Mouse (Mus musculus) adrenal gland (tissue): ENCODE results near the gene Zcchc14.
"Not testable (repeated sequence)": the region's sequence is repeated elsewhere in the genome, so short reads cannot be mapped to it uniquely, and the experiment has no call there.

ENCODE experiments used
- intact Hi-C: fragments of 180-260 bp; cut with DNase I; formaldehyde crosslinking; loops from one replicate; pipeline ENCODE4 v1.15.1; 2025

The Zcchc14 gene

DNA sequence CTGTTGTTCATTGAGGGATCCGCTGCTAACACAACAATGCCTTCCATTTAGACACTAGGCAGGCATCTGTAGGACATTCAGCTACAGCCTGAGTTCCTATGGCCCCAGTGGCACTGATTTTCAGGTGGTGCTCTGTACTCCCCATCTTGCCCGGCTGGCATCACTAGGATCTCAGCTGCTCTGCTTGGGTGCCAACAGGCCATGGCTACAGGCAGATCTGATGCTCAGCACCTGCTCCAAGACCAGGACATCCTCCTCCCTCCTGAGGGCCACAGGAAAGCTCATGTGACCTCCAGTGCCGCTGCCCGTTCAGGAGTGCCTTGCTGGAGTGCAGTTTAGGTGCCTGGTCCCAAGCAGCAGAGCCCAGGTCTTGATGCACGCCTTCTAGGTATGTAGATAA, 20.3 kb downstream of the Zcchc14 start:
- intact Hi-C loops = no loop called here

DNA sequence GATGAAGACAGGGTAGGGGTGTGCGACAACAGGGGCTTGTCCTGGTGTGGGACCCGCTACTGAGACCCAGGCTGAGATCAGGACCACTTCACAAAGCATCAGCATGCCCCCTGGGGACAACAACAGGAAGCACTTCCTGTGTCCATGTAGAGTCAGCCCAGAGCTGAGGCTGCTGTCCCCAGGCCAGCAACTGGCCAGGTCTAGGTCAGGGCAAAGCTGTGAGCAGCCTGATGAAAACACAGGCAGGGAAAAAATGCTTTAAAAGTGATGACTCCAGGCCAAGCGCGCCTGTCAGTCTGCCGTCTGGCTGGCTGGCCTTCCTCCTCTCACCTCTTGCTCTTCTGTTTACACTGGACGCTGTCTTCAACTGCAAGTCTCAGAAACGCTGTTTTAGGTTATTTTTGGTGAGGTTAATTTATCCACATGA, 21.0 kb downstream of the Zcchc14 start:
- intact Hi-C loops = no loop called here

- intact Hi-C loops = no loop called here
Measured at GRCm38 (mm10) chr8:121628681-121629080, 24.0 kb downstream of the Zcchc14 start.

DNA sequence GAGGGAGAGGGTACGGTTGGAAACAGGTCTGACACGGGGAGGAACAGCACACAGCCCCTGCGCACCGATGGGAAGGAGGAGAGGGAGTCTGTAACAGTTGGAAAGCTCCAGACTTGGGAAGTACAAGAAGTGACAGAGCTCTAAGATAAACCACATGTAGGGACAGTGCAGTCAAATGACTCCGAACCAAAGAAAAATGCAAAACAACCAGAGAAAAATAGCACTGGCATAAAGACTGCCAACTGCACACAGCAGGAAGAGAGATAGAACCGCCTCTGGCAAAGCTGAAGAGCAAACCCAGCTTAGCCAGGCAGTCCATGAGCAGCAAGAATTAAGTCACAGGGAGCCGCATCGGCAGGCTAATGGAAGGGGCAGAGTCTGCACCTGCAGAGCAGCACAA, 29.7 kb downstream of the Zcchc14 start:
- intact Hi-C loops = no loop called here

GRCm38 (mm10) chr8:121621879-121622278, 30.8 kb downstream of the Zcchc14 start:
- intact Hi-C loops = no loop called here

- intact Hi-C loops = no loop called here
Measured at GRCm38 (mm10) chr8:121620801-121621516, 31.7 kb downstream of the Zcchc14 start.

- intact Hi-C loops = no loop called here
Measured at GRCm38 (mm10) chr8:121619401-121619995, 33.2 kb downstream of the Zcchc14 start.

DNA sequence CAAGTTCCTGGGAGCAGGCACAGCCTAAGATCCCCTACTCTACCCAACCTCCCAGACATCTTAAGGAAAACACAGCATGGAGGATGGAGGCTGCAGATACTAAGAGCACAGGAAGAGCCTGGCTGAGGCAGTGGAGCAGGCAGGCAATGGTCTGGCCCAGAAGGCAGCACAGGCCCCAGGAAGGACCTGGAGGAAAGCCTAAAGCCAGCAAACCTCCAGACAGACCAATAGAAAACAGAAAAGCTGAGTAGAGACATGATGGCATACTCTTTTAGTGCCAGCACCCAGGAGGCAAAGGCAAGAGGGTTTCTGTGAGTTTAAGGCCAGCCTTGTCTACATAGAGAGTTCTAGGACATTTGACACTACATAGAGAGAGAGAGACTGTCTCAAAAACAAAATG, 39.3 kb downstream of the Zcchc14 start:
- intact Hi-C loops = no loop called here

DNA sequence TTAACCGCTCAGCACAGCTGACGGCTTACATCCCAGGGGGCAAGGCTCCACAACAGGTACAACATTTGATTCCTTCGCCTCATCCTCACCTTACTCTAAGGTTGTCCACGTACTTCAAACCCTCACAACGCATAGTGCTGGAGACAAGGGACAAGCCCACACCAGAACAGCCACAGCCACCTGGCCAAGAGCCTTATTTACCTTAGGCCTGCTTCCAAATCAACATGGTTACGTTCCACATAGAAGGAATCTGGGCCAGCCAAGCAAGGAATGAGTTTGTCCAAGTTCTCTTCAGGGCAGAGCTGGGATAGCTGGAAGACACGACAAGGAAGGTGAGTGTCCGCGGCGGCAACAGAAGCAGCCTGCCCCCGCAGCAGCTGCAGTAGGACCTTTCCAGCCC, 42.8 kb downstream of the Zcchc14 start:
- intact Hi-C loops = loop anchor here (5.0 kb wide), 1 partner anchor 42 kb away; the partner anchor contains the start of gene Zcchc14

DNA sequence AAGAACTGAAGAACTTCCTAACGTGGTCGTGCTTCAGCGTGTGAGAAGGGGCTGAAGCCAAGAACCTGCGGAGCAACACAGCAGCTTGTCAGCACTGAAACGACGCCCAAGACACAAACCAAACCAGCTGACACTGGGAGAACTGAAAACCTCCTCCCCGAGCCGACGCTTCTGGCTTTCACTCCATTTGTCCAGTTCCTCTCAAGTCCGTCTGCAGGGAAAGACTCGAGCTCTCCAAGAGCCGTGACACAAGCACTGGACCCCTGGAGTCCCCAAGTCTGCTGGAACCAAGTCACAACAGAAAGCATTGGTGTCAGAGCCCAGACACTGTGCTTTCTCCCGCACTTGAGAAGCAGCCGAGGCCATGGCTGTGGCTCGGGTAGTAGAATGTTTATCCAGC, 43.5 kb downstream of the Zcchc14 start:
- intact Hi-C loops = loop anchor here (5.0 kb wide), 1 partner anchor 43 kb away; the partner anchor contains the start of gene Zcchc14

GRCm38 (mm10) chr8:121607661-121608060, 45.0 kb downstream of the Zcchc14 start:
- intact Hi-C loops = loop anchor here (2.0 to 5.0 kb wide), 2 partner anchors 45 to 71 kb away; partner anchors contain the start of gene Zcchc14

DNA sequence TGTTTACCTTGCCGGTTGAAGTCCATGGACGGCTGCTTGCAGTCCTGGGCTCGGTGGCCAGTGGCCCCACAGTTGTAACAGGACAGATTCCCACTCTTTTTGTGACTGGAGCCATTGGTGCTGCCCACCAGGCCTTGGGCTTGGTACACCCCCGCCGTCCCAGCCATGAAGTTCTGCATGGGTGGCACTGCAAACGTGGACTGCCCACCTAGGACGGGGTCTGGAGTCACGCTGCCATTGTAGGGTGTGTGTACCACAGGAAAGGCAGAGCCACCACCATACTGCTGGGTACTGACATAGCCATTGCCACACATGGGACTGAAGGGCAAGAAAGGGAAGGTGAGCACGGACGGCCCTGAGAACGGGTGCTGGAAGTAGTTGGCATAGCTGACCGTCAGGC, 48.9 kb downstream of the Zcchc14 start:
- intact Hi-C loops = loop anchor here (2.0 kb wide), 1 partner anchor 81 kb away; no protein-coding TSS in a partner anchor

DNA sequence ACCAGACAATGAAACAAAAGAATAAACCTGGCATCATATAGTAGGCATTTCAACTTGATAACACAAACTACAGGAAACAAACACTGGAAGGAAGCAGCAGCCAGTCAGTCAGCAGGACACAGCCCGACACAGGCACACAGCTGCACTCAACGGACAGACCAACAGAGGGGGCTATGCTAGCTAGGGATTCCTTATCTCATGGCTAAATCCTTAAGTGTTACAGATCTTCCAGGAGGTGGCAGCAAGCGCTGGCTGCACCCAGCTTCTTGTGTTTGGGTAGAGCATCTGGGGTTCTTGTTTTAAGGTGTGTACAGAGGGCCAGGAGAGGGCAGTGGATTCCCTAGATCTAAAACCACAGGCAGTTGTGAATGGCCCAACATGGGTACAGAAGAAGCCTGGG, 49.8 kb downstream of the Zcchc14 start:
- intact Hi-C loops = loop anchor here (2.0 kb wide), 1 partner anchor 82 kb away; no protein-coding TSS in a partner anchor

- intact Hi-C loops = loop anchor here (2.0 kb wide), 1 partner anchor 82 kb away; no protein-coding TSS in a partner anchor
Measured at GRCm38 (mm10) chr8:121602411-121602810, 50.3 kb downstream of the Zcchc14 start.

DNA sequence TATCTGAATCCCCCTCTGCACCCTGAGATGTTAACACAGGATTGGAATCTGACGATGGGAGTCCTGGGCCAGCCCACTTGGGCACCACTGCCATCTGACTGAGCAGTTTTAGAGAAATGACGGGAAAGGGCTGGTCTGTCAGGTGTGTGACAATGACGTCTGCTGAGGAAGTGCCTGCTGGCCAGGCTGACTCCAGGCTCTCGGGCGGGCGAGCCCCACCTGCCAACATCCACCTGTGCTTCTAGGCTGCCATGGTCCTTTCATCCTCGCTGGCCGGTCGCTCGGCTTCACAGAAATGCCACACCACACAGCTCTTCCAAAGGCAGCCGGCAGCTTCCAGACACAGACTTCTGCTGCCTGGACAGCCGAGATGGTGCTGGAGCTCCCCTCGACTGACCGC, 52.9 kb downstream of the Zcchc14 start:
- intact Hi-C loops = no loop called here

DNA sequence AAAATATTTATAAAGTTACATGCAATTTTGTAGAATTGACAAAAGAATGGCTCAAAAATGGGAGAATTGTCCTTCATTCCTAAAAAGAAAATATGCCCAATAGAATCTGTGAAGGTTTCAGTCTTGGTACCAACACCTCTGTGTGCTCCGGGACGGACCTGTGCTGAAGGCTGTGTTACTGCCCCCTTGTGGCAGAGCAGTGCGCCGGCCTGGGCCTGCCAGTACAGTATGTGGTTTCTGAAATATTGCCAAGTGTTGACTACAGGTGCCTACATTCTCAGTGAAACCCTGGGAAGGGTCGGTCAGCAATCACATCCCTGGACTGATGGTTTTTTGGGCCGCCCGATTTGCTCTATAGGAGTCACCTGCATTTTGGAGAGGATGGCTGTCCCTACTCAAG, 53.8 kb downstream of the Zcchc14 start:
- intact Hi-C loops = no loop called here

- intact Hi-C loops = no loop called here
Measured at GRCm38 (mm10) chr8:121598190-121598589, 54.5 kb downstream of the Zcchc14 start.

DNA sequence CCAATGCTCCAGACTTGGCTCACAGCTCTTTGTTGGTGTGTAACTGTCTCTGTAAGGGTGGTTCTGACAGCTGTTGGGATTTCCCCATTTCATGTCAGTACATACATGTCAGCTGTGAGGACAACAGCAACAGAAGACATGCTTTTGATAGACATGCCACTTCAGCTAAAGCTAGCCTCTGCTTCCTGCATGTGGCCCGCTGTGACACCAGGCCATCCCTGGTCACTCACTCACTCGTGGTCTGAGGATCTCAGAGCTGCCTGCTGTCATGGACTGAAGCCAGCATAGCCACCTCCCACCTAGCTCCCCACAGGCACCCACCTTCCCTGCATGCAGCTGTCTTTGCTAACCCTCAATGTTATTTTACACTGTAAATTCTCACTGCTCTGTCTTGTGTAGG, 55.2 kb downstream of the Zcchc14 start:
- intact Hi-C loops = not testable (repeated sequence)

DNA sequence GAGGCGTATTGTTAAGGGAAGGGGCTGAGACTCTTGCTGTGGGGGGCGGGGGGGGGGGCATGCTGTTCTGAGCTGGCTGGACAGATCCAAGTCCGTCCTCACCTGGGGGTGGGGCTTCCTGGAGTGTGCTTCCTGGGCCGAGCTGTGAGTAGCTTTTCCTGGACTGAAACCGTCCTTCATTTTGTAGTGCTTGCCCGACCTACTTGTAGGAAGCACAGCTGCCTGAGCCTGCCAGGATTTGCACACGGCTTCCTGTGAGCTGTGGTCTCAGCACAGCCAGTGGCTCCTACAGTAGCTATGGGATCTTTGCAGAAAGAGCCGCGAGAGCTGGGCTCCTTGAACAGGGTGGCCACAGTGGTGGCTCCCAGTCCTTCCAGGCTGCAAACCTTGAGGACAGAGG, 58.7 kb downstream of the Zcchc14 start:
- intact Hi-C loops = loop anchor here (5.0 kb wide), 1 partner anchor 47 kb away; no protein-coding TSS in a partner anchor

DNA sequence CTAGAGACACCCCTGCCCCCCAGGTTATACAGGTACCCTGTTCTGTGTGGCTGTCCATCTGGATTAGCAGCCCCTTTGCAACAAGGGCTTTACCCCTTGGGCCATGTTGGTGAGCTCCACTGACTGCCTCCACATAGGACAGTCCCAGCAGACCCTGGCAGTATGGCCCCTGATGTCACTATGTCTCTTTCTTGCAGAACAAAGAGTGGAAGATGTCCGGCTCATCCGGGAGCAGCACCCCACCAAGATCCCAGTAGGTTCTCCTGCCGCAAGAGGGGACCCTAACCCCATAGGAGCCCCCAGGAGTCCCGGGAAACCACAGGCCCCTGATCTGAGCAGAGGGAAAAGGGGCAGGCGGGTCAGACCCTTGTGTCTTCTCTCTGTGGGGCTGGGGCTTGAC, 59.4 kb downstream of the Zcchc14 start:
- intact Hi-C loops = loop anchor here (5.0 kb wide), 1 partner anchor 46 kb away; no protein-coding TSS in a partner anchor

GRCm38 (mm10) chr8:121591178-121592066, 61.3 kb downstream of the Zcchc14 start:
- intact Hi-C loops = loop anchor here (5.0 kb wide), 1 partner anchor 44 kb away; no protein-coding TSS in a partner anchor
